Mouse (Mus musculus): Measurements from ENCODE around the gene Rhot2. TPM values are rescaled to one million over a fixed set of nuclear protein-coding genes. Genes with fewer than 3 reads are reported as not detected.
A peak's percentile ranks its signal among the peaks of the same experiment; 100 is the strongest.

Rhot2 gene
- polyA plus RNA-seq, 1 experiment: 35.1 TPM

GRCm38 (mm10) chr17:25880913-25881641, 36.4 kb upstream of the Rhot2 start:
- Histone ChIP-seq H3K4me3 (ENCODE audit: insufficient read depth, low read length) (no peak overlapping the region), H3K27ac (ENCODE audit: insufficient read depth, low read depth, low read length) (no peak overlapping the region), H3K4me1 (ENCODE audit: control insufficient read depth, insufficient read depth, low read length) (peaks cover 7% of the 10 kb centered on the region)
- TF ChIP-seq POLR2A (IDR thresholded peaks at IDR 0.05; ENCODE audit: borderline replicate concordance, low read depth, low read length) (no peak), CTCF (IDR thresholded peaks at IDR 0.05; ENCODE audit: low read depth, low read length) (no peak)

GRCm38 (mm10) chr17:25880196-25880910, 35.7 kb upstream of the Rhot2 start, which contains the start of gene Wfikkn1:
Wfikkn1 (minus strand) TSS chr17:25880858.
- no peak for TF ChIP-seq CTCF (IDR thresholded peaks at IDR 0.05; ENCODE audit: low read depth, low read length)
- no peak for TF ChIP-seq POLR2A (IDR thresholded peaks at IDR 0.05; ENCODE audit: borderline replicate concordance, low read depth, low read length)
- Histone ChIP-seq H3K4me1 (ENCODE audit: control insufficient read depth, insufficient read depth, low read length) (peaks cover 10% of the 10 kb centered on the region), H3K4me3 (ENCODE audit: insufficient read depth, low read length) (no peak within 1 kb of the TSS), H3K27ac (ENCODE audit: insufficient read depth, low read depth, low read length) (no peak within 1 kb of the TSS)

- H3K4me1 ChIP-seq (ENCODE audit: control insufficient read depth, insufficient read depth, low read length): peaks cover 10% of the 10 kb centered on the region
- H3K4me3 ChIP-seq (ENCODE audit: insufficient read depth, low read length): no peak overlapping the region
- H3K27ac ChIP-seq (ENCODE audit: insufficient read depth, low read depth, low read length): no peak overlapping the region
- TF ChIP-seq CTCF (IDR thresholded peaks at IDR 0.05; ENCODE audit: low read depth, low read length) (no peak), POLR2A (IDR thresholded peaks at IDR 0.05; ENCODE audit: borderline replicate concordance, low read depth, low read length) (no peak)
Measured at GRCm38 (mm10) chr17:25879750-25880149, 35.1 kb upstream of the Rhot2 start.

GRCm38 (mm10) chr17:25879261-25879660, 34.6 kb upstream of the Rhot2 start:
- H3K4me3 ChIP-seq (ENCODE audit: insufficient read depth, low read length): no peak overlapping the region
- no peak overlapping the region for H3K27ac ChIP-seq (ENCODE audit: insufficient read depth, low read depth, low read length)
- H3K4me1 ChIP-seq (ENCODE audit: control insufficient read depth, insufficient read depth, low read length): peaks cover 10% of the 10 kb centered on the region
- TF ChIP-seq CTCF (IDR thresholded peaks at IDR 0.05; ENCODE audit: low read depth, low read length) (peak; percentile 58), POLR2A (IDR thresholded peaks at IDR 0.05; ENCODE audit: borderline replicate concordance, low read depth, low read length) (no peak)

DNA sequence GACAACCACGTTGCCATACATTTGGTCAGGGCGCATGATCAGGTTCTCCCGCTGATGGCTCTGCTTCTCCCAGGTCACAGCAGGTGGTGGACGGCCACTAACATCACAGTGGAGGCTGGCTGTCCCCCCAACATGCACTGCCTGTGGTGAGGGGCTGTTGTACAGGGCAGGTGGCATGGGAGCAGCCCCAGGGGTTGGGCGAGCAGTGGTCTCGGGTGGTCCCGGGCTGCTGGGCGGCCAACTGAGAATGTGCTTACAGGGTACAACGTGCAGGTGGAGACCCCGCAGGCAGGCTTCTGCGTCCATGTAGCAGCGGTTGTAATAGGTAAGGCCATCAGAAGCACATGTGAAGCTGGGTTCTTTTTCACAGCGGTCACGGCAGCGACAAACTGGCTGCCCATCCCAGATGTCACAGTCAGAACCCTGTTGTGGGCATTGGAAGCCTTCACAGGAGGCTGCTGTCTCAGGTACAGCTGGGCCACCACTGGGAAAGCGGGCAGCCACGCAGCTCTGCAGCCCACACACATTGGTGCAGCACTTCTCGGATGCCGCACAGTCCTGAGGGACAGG, 34.0 kb upstream of the Rhot2 start:
- TF ChIP-seq CTCF (IDR thresholded peaks at IDR 0.05; ENCODE audit: low read depth, low read length) (no peak), POLR2A (IDR thresholded peaks at IDR 0.05; ENCODE audit: borderline replicate concordance, low read depth, low read length) (no peak)
- no peak overlapping the region for H3K27ac ChIP-seq (ENCODE audit: insufficient read depth, low read depth, low read length)
- no peak overlapping the region for H3K4me3 ChIP-seq (ENCODE audit: insufficient read depth, low read length)
- H3K4me1 ChIP-seq (ENCODE audit: control insufficient read depth, insufficient read depth, low read length): peaks cover 14% of the 10 kb centered on the region

DNA sequence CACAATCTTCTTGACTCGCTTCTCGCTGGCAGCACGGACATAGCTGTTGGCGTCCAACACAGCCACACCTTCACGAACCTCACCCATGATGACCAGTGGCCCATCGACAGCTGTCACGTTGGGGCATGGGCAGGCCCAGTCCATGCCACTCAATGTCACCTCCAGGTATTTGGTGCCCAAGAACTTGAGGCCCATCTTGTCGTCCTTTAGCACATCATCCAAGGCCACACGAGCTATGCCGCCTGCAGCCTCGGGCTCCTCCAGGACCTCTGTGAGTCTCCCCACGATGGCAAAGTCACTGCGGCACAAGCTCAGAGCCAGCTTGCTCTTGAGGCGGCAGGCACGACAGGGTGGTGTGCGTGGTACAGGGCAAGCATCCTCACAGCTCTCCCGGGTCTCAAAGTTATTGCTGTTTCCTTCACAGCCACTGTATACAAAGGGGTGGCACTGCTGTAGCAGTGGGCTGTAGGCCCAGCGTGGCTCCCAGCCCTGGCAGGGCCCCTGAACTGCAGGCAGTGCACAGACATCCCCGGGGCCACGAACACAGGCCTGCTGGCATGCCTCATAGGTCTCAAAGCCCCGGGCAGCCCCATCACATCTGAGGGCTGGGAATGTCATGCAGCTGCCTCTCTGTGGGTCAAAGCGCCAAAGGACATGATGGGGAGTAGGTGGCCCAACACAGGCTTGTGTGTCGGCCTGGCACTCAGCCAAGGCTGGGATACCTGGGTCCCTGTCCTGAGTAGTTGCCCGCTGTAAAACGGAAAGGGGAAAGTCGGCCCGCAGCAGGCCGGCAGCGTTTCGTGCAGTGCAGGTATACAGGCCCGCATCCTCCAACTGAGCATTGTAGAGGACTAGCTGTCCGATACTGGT, 33.3 kb upstream of the Rhot2 start:
- H3K27ac ChIP-seq (ENCODE audit: insufficient read depth, low read depth, low read length): no peak overlapping the region
- TF ChIP-seq POLR2A (IDR thresholded peaks at IDR 0.05; ENCODE audit: borderline replicate concordance, low read depth, low read length) (no peak), CTCF (IDR thresholded peaks at IDR 0.05; ENCODE audit: low read depth, low read length) (no peak)
- no peak overlapping the region for H3K4me3 ChIP-seq (ENCODE audit: insufficient read depth, low read length)
- H3K4me1 ChIP-seq (ENCODE audit: control insufficient read depth, insufficient read depth, low read length): peaks cover 14% of the 10 kb centered on the region

DNA sequence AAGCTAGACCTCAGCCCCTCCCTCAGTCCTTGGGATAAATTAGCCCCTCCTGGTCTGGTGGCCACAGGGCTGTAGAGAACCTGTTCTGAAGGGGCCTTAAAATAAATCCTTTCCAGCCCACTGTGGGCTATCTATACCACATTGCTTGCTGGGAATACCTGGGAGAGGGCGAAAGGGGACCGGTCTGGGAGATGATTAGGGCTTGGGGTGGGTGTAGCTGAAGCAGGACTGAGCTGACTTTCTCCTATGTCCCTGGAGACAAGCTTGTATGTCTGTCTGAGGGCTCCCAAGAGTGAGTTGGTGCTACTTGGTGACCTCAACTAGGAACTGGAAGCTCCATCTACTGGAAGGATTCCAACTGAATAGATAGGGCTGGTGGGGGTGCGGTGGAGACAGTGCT, 32.4 kb upstream of the Rhot2 start:
- TF ChIP-seq POLR2A (IDR thresholded peaks at IDR 0.05; ENCODE audit: borderline replicate concordance, low read depth, low read length) (no peak), CTCF (IDR thresholded peaks at IDR 0.05; ENCODE audit: low read depth, low read length) (no peak)
- peaks cover 14% of the 10 kb centered on the region for H3K4me1 ChIP-seq (ENCODE audit: control insufficient read depth, insufficient read depth, low read length)
- H3K27ac ChIP-seq (ENCODE audit: insufficient read depth, low read depth, low read length): no peak overlapping the region
- no peak overlapping the region for H3K4me3 ChIP-seq (ENCODE audit: insufficient read depth, low read length)

GRCm38 (mm10) chr17:25876347-25876915, 31.8 kb upstream of the Rhot2 start:
- TF ChIP-seq POLR2A (IDR thresholded peaks at IDR 0.05; ENCODE audit: borderline replicate concordance, low read depth, low read length) (no peak), CTCF (IDR thresholded peaks at IDR 0.05; ENCODE audit: low read depth, low read length) (no peak)
- H3K4me1 ChIP-seq (ENCODE audit: control insufficient read depth, insufficient read depth, low read length): peaks cover 18% of the 10 kb centered on the region
- H3K4me3 ChIP-seq (ENCODE audit: insufficient read depth, low read length): peak overlapping the region; percentile 74
- no peak overlapping the region for H3K27ac ChIP-seq (ENCODE audit: insufficient read depth, low read depth, low read length)

Data from bone marrow macrophage, adult 2 months (primary cell).